Mouse (Mus musculus): Measurements from ENCODE around the gene Gm2310.
"Not testable (repeated sequence)": the region's sequence is repeated elsewhere in the genome, so short reads cannot be mapped to it uniquely, and the experiment has no call there.

Gene Gm2310

GRCm38 (mm10) chr15:8519853-8520252 lies at the start of gene Gm2310:
TSS of gene Gm2310 (minus strand) at chr15:8519953.
- not testable (repeated sequence) for DNase-seq (ENCODE audit: inconsistent age in 2 of 2, low spot score in 1 of 2)

- peak; percentile 81 to 95 for DNase-seq (ENCODE audit: inconsistent age in 2 of 2, low spot score in 1 of 2)
Observed at GRCm38 (mm10) chr15:8568645-8569528, 49.1 kb upstream of the Gm2310 start.

- peak in 1 of 2 experiments; percentile 38 for DNase-seq (ENCODE audit: inconsistent age in 2 of 2, low spot score in 1 of 2)
Observed at GRCm38 (mm10) chr15:8568286-8568644, 48.5 kb upstream of the Gm2310 start.

GRCm38 (mm10) chr15:8565416-8565815 lies 45.7 kb upstream of the Gm2310 start:
- no peak for DNase-seq (ENCODE audit: inconsistent age in 2 of 2, low spot score in 1 of 2)

- DNase-seq (ENCODE audit: inconsistent age in 2 of 2, low spot score in 1 of 2): no peak
Observed at GRCm38 (mm10) chr15:8564331-8564730, 44.6 kb upstream of the Gm2310 start.

- no peak for DNase-seq (ENCODE audit: inconsistent age in 2 of 2, low spot score in 1 of 2)
Observed at GRCm38 (mm10) chr15:8563423-8564194, 43.9 kb upstream of the Gm2310 start.

GRCm38 (mm10) chr15:8562776-8563175 lies 43.0 kb upstream of the Gm2310 start:
- DNase-seq (ENCODE audit: inconsistent age in 2 of 2, low spot score in 1 of 2): no peak

- DNase-seq (ENCODE audit: inconsistent age in 2 of 2, low spot score in 1 of 2): no peak
Observed at GRCm38 (mm10) chr15:8531201-8531600, 11.4 kb upstream of the Gm2310 start.

- DNase-seq (ENCODE audit: inconsistent age in 2 of 2, low spot score in 1 of 2): no peak
Observed at GRCm38 (mm10) chr15:8512957-8513356, 6.8 kb downstream of the Gm2310 start.

GRCm38 (mm10) chr15:8511861-8512260 lies 7.9 kb downstream of the Gm2310 start:
- peak; percentile 6 to 37 for DNase-seq (ENCODE audit: inconsistent age in 2 of 2, low spot score in 1 of 2)

GRCm38 (mm10) chr15:8502431-8502830 lies 17.3 kb downstream of the Gm2310 start:
- DNase-seq (ENCODE audit: inconsistent age in 2 of 2, low spot score in 1 of 2): no peak

- no peak for DNase-seq (ENCODE audit: inconsistent age in 2 of 2, low spot score in 1 of 2)
Observed at GRCm38 (mm10) chr15:8485261-8485660, 34.5 kb downstream of the Gm2310 start.

GRCm38 (mm10) chr15:8469006-8469575 lies 50.7 kb downstream of the Gm2310 start:
- peak in 1 of 2 experiments; percentile 23 for DNase-seq (ENCODE audit: inconsistent age in 2 of 2, low spot score in 1 of 2)
